Mouse (Mus musculus): ENCODE data around the gene Orai1. TPM values are rescaled to one million over a fixed set of nuclear protein-coding genes. Genes with fewer than 3 reads are reported as not detected.

Gene Orai1
- total RNA-seq, 1 experiment: 20.0 TPM

- in situ Hi-C loops (cut with MboI; ENCODE audit: low sequenced_read_pairs in 2 of 2, unreplicated experiment in 2 of 2): no loop called here
- no peak for DNase-seq (ENCODE audit: low read depth, low spot score)
- Histone ChIP-seq H3K27ac (ENCODE audit: insufficient read depth, low read depth, low read length, poor library complexity, severe bottlenecking) (peak overlapping the region; percentile 25; the same call in 1 of the 2 replicates), H3K4me1 (ENCODE audit: control insufficient read depth in 2 of 2, insufficient read depth in 2 of 2, low read length in 2 of 2, poor library complexity in 1 of 2) (peaks cover 13 to 35% of the 10 kb centered on the region in 2 experiments), H3K9ac (ENCODE audit: insufficient read depth, low read depth, low read length, poor library complexity, severe bottlenecking) (no peak overlapping the region), H3K4me3 (ENCODE audit: insufficient read depth in 1 of 2, low read depth in 1 of 2, low read length in 2 of 2, poor library complexity in 1 of 2, severe bottlenecking in 1 of 2) (no peak overlapping the region), H3K9me3 (ENCODE audit: control insufficient read depth, insufficient read depth, low read depth, low read length) (no peaks in the 10 kb centered on the region), H3K36me3 (ENCODE audit: control insufficient read depth, insufficient read depth, low read length, poor library complexity, severe bottlenecking) (no peaks in the 10 kb centered on the region)
- TF ChIP-seq MAFK (IDR thresholded peaks at IDR 0.05; ENCODE audit: insufficient read depth, low read depth, low read length) (peak; percentile 98), HCFC1 (IDR thresholded peaks at IDR 0.05; ENCODE audit: borderline replicate concordance, insufficient read depth, low read length) (no peak)
Observed at GRCm38 (mm10) chr5:123035564-123035963, 20.7 kb downstream of the Orai1 start.

DNA sequence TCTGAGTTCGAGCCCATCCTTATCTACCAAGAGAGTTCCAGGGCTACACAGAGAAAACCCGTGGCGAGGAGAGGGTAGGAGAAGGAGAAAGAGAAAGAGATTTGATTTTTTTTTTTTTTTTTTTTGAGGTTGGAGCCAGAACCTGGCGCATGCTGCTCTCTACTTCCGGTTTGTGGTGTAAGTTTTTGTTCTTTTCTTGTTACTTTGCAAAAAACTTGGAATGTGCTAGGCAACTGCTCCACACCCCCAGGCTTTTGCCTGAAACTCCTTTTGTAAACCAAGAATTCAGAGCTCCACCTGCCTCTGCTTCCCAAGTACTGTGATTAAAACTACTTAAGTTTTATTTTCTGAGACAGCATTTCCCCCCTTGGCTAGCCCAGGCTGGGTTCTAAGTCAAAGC lies 23.2 kb downstream of the Orai1 start:
- Histone ChIP-seq H3K27ac (ENCODE audit: insufficient read depth, low read depth, low read length, poor library complexity, severe bottlenecking) (peak overlapping the region; percentile 79; the same call in 1 of the 2 replicates), H3K9me3 (ENCODE audit: control insufficient read depth, insufficient read depth, low read depth, low read length) (no peaks in the 10 kb centered on the region), H3K9ac (ENCODE audit: insufficient read depth, low read depth, low read length, poor library complexity, severe bottlenecking) (peak overlapping the region; percentile 67; the same call in 1 of the 2 replicates), H3K4me1 (ENCODE audit: control insufficient read depth in 2 of 2, insufficient read depth in 2 of 2, low read length in 2 of 2, poor library complexity in 1 of 2) (peaks cover 13 to 36% of the 10 kb centered on the region in 2 experiments), H3K4me3 (ENCODE audit: insufficient read depth in 1 of 2, low read depth in 1 of 2, low read length in 2 of 2, poor library complexity in 1 of 2, severe bottlenecking in 1 of 2) (peak overlapping the region in 1 of 2 experiments; percentile 26; a peak in 1 of 4 replicates), H3K36me3 (ENCODE audit: control insufficient read depth, insufficient read depth, low read length, poor library complexity, severe bottlenecking) (no peaks in the 10 kb centered on the region)
- TF ChIP-seq ZC3H11A (IDR thresholded peaks at IDR 0.05; ENCODE audit: borderline replicate concordance, low read depth, low read length) (no peak), ZNF384 (IDR thresholded peaks at IDR 0.05; ENCODE audit: low read depth, low read length) (peak; percentile 92), MAFK (IDR thresholded peaks at IDR 0.05; ENCODE audit: insufficient read depth, low read depth, low read length) (no peak)
- in situ Hi-C loops (cut with MboI; ENCODE audit: low sequenced_read_pairs in 2 of 2, unreplicated experiment in 2 of 2): no loop called here
- DNase-seq (ENCODE audit: low read depth, low spot score): no peak

DNA sequence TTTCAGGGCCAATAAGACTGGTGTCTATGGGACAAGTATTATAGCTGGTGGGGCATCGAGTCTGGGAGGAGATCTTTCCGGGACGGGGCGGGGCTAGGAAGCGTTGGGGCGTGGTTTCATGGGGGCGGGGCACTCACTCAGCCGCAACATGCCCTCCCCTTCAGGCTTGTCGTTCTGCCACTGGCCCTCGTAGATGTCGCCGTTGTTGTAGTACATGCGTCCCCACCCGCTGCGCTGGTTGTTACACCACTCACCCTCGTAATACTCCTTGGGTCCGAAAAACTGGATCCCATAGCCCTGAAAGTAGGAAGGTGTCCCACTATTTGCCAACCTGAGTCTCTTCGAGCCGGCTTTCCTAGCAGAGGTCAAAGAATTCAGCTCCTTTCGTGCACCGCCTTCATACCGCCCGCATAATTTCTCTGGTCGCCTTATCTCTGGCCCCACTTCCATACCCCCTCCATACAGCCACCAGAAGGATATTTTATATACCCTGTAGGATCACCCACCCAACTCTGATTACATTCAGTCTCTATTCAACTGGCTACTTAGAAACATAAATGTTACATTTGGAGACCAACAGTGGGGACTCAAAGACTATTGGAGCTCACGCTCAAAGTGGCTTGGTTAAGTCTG lies 24.4 kb downstream of the Orai1 start:
- H3K9me3 ChIP-seq (ENCODE audit: control insufficient read depth, insufficient read depth, low read depth, low read length): no peaks in the 10 kb centered on the region
- peak overlapping the region; percentile 79; the same call in 1 of the 2 replicates for H3K27ac ChIP-seq (ENCODE audit: insufficient read depth, low read depth, low read length, poor library complexity, severe bottlenecking)
- H3K4me1 ChIP-seq (ENCODE audit: control insufficient read depth in 2 of 2, insufficient read depth in 2 of 2, low read length in 2 of 2, poor library complexity in 1 of 2): peaks cover 13 to 36% of the 10 kb centered on the region in 2 experiments
- H3K9ac ChIP-seq (ENCODE audit: insufficient read depth, low read depth, low read length, poor library complexity, severe bottlenecking): peak overlapping the region; percentile 48; the same call in 1 of the 2 replicates
- no peaks in the 10 kb centered on the region for H3K36me3 ChIP-seq (ENCODE audit: control insufficient read depth, insufficient read depth, low read length, poor library complexity, severe bottlenecking)
- peak; percentile 74 for DNase-seq (ENCODE audit: low read depth, low spot score)
- TF ChIP-seq MAFK (IDR thresholded peaks at IDR 0.05; ENCODE audit: insufficient read depth, low read depth, low read length) (no peak), CHD2 (IDR thresholded peaks at IDR 0.05; ENCODE audit: low read depth, low read length) (no peak), ZC3H11A (IDR thresholded peaks at IDR 0.05; ENCODE audit: borderline replicate concordance, low read depth, low read length) (no peak)
- in situ Hi-C loops (cut with MboI; ENCODE audit: low sequenced_read_pairs in 2 of 2, unreplicated experiment in 2 of 2): no loop called here
- H3K4me3 ChIP-seq (ENCODE audit: insufficient read depth in 1 of 2, low read depth in 1 of 2, low read length in 2 of 2, poor library complexity in 1 of 2, severe bottlenecking in 1 of 2): peak overlapping the region; percentile 37 to 50

- H3K9me3 ChIP-seq (ENCODE audit: control insufficient read depth, insufficient read depth, low read depth, low read length): no peaks in the 10 kb centered on the region
- peaks cover 16 to 25% of the 10 kb centered on the region in 2 experiments for H3K4me1 ChIP-seq (ENCODE audit: control insufficient read depth in 2 of 2, insufficient read depth in 2 of 2, low read length in 2 of 2, poor library complexity in 1 of 2)
- H3K9ac ChIP-seq (ENCODE audit: insufficient read depth, low read depth, low read length, poor library complexity, severe bottlenecking): peak overlapping the region; percentile 57
- peak overlapping the region in 1 of 2 experiments; percentile 34; a peak in 2 of 4 replicates for H3K4me3 ChIP-seq (ENCODE audit: insufficient read depth in 1 of 2, low read depth in 1 of 2, low read length in 2 of 2, poor library complexity in 1 of 2, severe bottlenecking in 1 of 2)
- no peaks in the 10 kb centered on the region for H3K36me3 ChIP-seq (ENCODE audit: control insufficient read depth, insufficient read depth, low read length, poor library complexity, severe bottlenecking)
- DNase-seq (ENCODE audit: low read depth, low spot score): no peak
- H3K27ac ChIP-seq (ENCODE audit: insufficient read depth, low read depth, low read length, poor library complexity, severe bottlenecking): peak overlapping the region; percentile 71
- TF ChIP-seq ZC3H11A (IDR thresholded peaks at IDR 0.05; ENCODE audit: borderline replicate concordance, low read depth, low read length) (no peak), ZNF384 (IDR thresholded peaks at IDR 0.05; ENCODE audit: low read depth, low read length) (no peak), CHD2 (IDR thresholded peaks at IDR 0.05; ENCODE audit: low read depth, low read length) (no peak), HCFC1 (IDR thresholded peaks at IDR 0.05; ENCODE audit: borderline replicate concordance, insufficient read depth, low read length) (no peak), MAFK (IDR thresholded peaks at IDR 0.05; ENCODE audit: insufficient read depth, low read depth, low read length) (no peak)
- in situ Hi-C loops (cut with MboI; ENCODE audit: low sequenced_read_pairs in 2 of 2, unreplicated experiment in 2 of 2): no loop called here
Observed at GRCm38 (mm10) chr5:123040796-123041195, 25.9 kb downstream of the Orai1 start.

- no peak for DNase-seq (ENCODE audit: low read depth, low spot score)
- no peak overlapping the region for H3K4me3 ChIP-seq (ENCODE audit: insufficient read depth in 1 of 2, low read depth in 1 of 2, low read length in 2 of 2, poor library complexity in 1 of 2, severe bottlenecking in 1 of 2)
- H3K4me1 ChIP-seq (ENCODE audit: control insufficient read depth in 2 of 2, insufficient read depth in 2 of 2, low read length in 2 of 2, poor library complexity in 1 of 2): peaks cover 5 to 6% of the 10 kb centered on the region in 2 experiments
- H3K9ac ChIP-seq (ENCODE audit: insufficient read depth, low read depth, low read length, poor library complexity, severe bottlenecking): no peak overlapping the region; the same call in 1 of the 2 replicates
- H3K27ac ChIP-seq (ENCODE audit: insufficient read depth, low read depth, low read length, poor library complexity, severe bottlenecking): no peak overlapping the region
- TF ChIP-seq HCFC1 (IDR thresholded peaks at IDR 0.05; ENCODE audit: borderline replicate concordance, insufficient read depth, low read length) (no peak), CHD2 (IDR thresholded peaks at IDR 0.05; ENCODE audit: low read depth, low read length) (no peak), MAFK (IDR thresholded peaks at IDR 0.05; ENCODE audit: insufficient read depth, low read depth, low read length) (no peak), ZNF384 (IDR thresholded peaks at IDR 0.05; ENCODE audit: low read depth, low read length) (no peak)
- in situ Hi-C loops (cut with MboI; ENCODE audit: low sequenced_read_pairs in 2 of 2, unreplicated experiment in 2 of 2): no loop called here
- no peaks in the 10 kb centered on the region for H3K9me3 ChIP-seq (ENCODE audit: control insufficient read depth, insufficient read depth, low read depth, low read length)
- H3K36me3 ChIP-seq (ENCODE audit: control insufficient read depth, insufficient read depth, low read length, poor library complexity, severe bottlenecking): no peaks in the 10 kb centered on the region
Observed at GRCm38 (mm10) chr5:123043856-123044255, 29.0 kb downstream of the Orai1 start.

Data from ES-E14 (cell line).